Mouse (Mus musculus) testis, adult 2 months (tissue): ENCODE results near the gene Gm853. TPM values are rescaled to one million over a fixed set of nuclear protein-coding genes. Genes with fewer than 3 reads are reported as not detected.
"Not testable (repeated sequence)": the region's sequence is repeated elsewhere in the genome, so short reads cannot be mapped to it uniquely, and the experiment has no call there.

Experiments
- H3K27ac ChIP-seq: fragments of 200-500 bp; 2 replicates; pipeline ENCODE4 v1.5.1; 2012; ENCODE audit warnings: low read depth, low read length; ENCODE audit not compliant: control insufficient read depth, insufficient read depth
- H3K27me3 ChIP-seq: fragments of 200-500 bp; 2 replicates; pipeline ENCODE4 v1.6.1; 2012; ENCODE audit warnings: mild to moderate bottlenecking, low read length, moderate library complexity; ENCODE audit not compliant: control insufficient read depth, insufficient read depth
- H3K36me3 ChIP-seq: fragments of 200-500 bp; 2 replicates; pipeline ENCODE4 v1.6.1; 2012; ENCODE audit warnings: mild to moderate bottlenecking, low read length; ENCODE audit not compliant: control insufficient read depth, insufficient read depth
- H3K4me1 ChIP-seq: fragments of 200-500 bp; 2 replicates; pipeline ENCODE4 v1.6.1; 2012; ENCODE audit warnings: low read length; ENCODE audit not compliant: control insufficient read depth, insufficient read depth
- H3K4me3 ChIP-seq: fragments of 200-500 bp; 2 replicates; pipeline ENCODE4 v1.5.1; 2012; ENCODE audit warnings: low read depth, mild to moderate bottlenecking, low read length, moderate library complexity, mixed read lengths; ENCODE audit not compliant: control insufficient read depth
- CTCF ChIP-seq: fragments of 200-500 bp; IDR thresholded peaks from 2 replicates; pipeline ENCODE4 v1.5.1; 2012; ENCODE audit warnings: low read depth, mild to moderate bottlenecking, inconsistent platforms, low read length, moderate library complexity; ENCODE audit not compliant: control insufficient read depth, insufficient read depth, insufficient replicate concordance
- POLR2A ChIP-seq: fragments of 200-500 bp; IDR thresholded peaks from 2 replicates; pipeline ENCODE4 v1.6.1; 2012; ENCODE audit warnings: low read depth, mild to moderate bottlenecking, inconsistent platforms, low read length, moderate library complexity; ENCODE audit not compliant: control insufficient read depth
- polyA plus RNA-seq: library from polyadenylated mRNA; depleted of rRNA; stranded (reverse); fragments of >200 nt; gene quantifications from 2 replicates; pipeline ENCODE4 v1.2.3, GENCODE M21; 2012

Gm853 gene
- polyA plus RNA-seq, 1 experiment = not detected

DNA sequence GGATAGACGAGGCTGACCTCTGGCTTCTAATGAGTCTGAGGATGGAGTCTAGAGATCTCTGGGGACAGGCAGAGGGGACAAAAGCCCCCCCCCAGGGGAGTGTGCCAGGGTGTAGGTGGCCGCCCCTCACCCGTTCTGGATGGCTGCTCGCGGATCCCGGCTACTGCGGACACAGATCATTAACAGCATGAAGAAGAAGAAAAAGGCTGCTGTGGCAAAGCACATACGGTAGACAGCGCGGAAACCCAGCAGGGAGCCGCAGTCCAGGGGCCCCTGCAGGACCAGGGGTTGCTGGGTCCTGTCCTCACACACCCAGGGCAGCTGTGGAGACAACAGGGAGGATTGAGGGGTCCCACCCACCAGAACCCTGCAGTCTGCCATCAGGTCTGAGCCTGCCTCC lies 41.9 kb upstream of the Gm853 start:
- Histone ChIP-seq H3K27ac (no peak overlapping the region), H3K36me3 (no peaks in the 10 kb centered on the region), H3K4me1 (peaks cover 7% of the 10 kb centered on the region), H3K27me3 (no peaks in the 10 kb centered on the region), H3K4me3 (peak overlapping the region; percentile 38)
- no peak for TF ChIP-seq CTCF
- no peak for TF ChIP-seq POLR2A

DNA sequence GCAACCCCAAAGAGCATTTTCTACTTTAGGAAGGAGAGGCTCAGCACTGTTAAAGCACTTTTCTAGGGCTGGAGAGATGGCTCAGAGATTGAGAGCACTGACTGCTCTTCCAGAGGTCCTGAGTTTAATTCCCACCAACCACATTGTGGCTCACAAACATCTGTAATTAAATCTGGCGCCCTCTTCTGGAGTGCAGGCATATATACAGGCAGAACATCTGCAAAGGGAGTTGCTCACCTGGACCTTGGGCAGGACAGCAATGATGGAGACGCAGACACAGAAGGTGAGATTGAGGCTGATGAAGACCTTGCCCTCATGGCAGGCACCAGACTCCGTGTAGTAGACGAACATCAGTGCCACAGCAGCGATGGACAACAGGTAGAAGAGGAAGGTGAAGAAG lies 38.2 kb upstream of the Gm853 start:
- H3K27ac ChIP-seq = no peak overlapping the region
- TF ChIP-seq POLR2A (no peak), CTCF (peak; percentile 11; the same call in 1 of the 2 replicates)
- H3K4me1 ChIP-seq = peaks cover 7% of the 10 kb centered on the region
- H3K4me3 ChIP-seq = no peak overlapping the region
- H3K27me3 ChIP-seq = no peaks in the 10 kb centered on the region
- H3K36me3 ChIP-seq = no peaks in the 10 kb centered on the region

DNA sequence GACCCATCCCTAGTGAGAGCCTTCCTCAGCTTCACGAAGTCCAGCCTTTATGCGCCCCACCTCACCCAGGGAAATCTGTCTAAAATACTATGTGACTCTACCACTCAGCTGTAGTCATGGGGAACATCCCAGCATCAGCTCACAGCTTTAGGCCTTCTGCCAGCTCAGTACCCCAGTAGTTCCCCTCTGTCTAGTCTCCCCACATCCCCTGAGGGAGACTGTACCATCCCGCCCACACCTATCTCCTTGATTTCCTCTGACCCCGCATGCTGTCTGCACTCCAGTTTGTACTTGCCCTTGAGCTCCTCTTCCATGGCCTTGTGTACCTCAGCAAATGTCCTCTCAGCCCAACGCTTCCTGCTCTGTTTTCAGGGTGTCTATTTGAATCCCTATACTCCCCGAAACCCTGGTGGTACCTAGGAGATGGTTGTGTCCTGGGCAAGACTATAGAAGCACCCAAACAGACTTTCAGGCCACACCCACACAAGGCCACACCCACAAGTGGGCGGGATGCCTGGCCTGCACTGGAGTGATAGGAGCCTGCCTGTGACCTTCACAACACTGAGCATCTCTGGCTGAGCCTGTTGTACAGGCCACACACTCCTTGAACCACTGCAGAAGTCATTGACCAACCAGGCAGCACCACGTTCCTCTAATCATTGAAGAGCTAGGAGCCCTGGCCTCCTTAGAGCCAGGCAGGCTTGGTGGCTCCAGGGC lies 30.4 kb upstream of the Gm853 start:
- Histone ChIP-seq H3K27ac (no peak overlapping the region), H3K4me1 (peaks cover 11% of the 10 kb centered on the region), H3K36me3 (no peaks in the 10 kb centered on the region), H3K27me3 (no peaks in the 10 kb centered on the region), H3K4me3 (no peak overlapping the region)
- TF ChIP-seq POLR2A (0 out of 2 replicates have a peak, but pooled peaks have one; percentile 21), CTCF (no peak)

DNA sequence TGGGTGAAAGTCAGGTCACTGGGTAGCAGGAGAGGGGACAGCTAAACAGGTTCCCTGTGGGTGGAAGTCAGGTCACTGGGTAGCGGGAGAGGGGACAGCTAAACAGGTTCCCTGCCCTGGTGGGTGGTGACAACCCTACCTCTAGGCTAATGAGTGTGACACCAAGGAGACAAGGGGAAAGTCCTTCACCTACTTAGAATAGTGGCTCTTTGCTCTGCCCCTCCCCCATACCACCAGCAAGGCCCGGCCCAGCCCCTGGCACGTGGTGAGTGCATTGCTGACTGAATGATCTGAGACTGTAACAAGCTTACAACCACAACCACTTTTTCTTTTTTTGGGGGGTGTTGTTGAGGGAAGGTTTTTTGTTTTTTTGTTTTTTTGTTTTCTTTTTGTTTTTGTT lies 29.6 kb upstream of the Gm853 start:
- Histone ChIP-seq H3K36me3 (no peaks in the 10 kb centered on the region), H3K27ac (no peak overlapping the region), H3K4me3 (no peak overlapping the region), H3K27me3 (no peaks in the 10 kb centered on the region), H3K4me1 (peaks cover 11% of the 10 kb centered on the region)
- no peak for TF ChIP-seq POLR2A
- TF ChIP-seq CTCF = no peak

DNA sequence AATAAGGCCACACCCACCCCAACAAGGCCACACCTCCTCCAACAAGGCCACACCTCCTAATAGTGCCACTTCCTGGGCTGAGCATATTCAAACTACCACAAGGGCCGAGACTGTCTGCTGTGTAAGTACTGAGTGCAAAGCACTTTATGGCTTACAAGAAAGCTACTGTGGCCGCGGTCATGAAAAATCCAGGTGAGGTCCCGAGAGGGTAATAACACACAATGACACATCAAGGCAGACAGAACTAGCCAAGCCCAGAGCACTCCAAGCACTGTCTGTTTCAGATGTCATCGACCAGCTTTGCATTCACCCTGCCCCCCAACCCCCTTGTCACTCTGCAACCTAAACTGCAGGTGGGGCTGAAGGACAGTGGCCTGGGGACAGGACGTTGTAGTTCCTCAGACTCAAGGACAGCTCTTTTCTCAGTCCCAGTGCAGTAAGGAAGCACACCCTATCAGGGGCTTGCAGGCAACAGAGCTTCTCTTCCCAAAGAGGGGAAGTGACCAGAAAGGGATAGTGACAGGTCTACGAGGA lies 29.0 kb upstream of the Gm853 start:
- peaks cover 11% of the 10 kb centered on the region for H3K4me1 ChIP-seq
- TF ChIP-seq CTCF (no peak), POLR2A (no peak)
- no peak overlapping the region for H3K4me3 ChIP-seq
- H3K27ac ChIP-seq = no peak overlapping the region
- no peaks in the 10 kb centered on the region for H3K36me3 ChIP-seq
- H3K27me3 ChIP-seq = no peaks in the 10 kb centered on the region

DNA sequence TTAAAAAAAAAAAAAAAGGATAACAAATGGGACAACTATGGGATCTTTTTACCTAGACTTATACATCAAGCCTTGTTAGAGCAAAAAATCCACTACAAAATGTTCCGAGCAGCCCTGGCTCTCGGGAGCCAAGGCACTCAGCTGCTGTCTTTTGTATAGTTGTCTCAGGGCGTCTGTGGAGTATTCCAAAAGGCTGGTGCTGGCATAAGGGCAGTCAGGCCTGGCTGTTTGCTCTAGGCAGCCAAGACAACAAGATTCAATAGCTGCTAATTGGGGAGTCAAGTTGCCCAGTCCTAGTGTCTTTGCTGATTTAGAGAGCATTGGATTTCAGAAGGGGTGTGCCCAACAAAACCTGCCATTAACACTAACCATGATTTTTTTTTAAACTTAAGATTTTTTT lies 26.4 kb upstream of the Gm853 start:
- no peaks in the 10 kb centered on the region for H3K27me3 ChIP-seq
- no peak for TF ChIP-seq POLR2A
- no peak for TF ChIP-seq CTCF
- no peaks in the 10 kb centered on the region for H3K36me3 ChIP-seq
- no peak overlapping the region for H3K27ac ChIP-seq
- no peak overlapping the region for H3K4me3 ChIP-seq
- peaks cover 11% of the 10 kb centered on the region for H3K4me1 ChIP-seq

DNA sequence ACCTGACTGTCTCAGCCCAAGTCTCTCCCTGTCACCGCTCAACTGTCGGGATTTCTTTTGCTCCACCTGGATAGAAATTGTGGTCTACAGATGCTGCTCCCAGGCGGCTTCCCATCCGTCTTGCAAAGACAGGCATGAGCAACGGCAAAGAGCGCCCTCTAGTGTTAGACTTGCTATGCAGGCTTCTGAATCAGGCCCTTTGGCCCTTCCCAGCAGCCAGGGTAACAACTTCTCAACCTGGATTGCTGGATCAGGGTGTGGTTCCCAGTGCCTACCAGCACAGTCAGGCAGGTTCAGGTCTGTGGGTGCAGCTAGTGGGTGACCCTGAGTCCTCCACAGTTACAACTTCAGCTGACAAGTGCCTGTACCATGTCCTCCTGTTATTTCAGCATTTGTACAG lies 23.9 kb upstream of the Gm853 start:
- Histone ChIP-seq H3K27me3 (no peaks in the 10 kb centered on the region), H3K4me1 (peaks cover under 1% of the 10 kb centered on the region; the same call in 1 of the 2 replicates), H3K27ac (no peak overlapping the region), H3K4me3 (no peak overlapping the region), H3K36me3 (no peaks in the 10 kb centered on the region)
- no peak for TF ChIP-seq POLR2A
- TF ChIP-seq CTCF = peak; percentile 81

DNA sequence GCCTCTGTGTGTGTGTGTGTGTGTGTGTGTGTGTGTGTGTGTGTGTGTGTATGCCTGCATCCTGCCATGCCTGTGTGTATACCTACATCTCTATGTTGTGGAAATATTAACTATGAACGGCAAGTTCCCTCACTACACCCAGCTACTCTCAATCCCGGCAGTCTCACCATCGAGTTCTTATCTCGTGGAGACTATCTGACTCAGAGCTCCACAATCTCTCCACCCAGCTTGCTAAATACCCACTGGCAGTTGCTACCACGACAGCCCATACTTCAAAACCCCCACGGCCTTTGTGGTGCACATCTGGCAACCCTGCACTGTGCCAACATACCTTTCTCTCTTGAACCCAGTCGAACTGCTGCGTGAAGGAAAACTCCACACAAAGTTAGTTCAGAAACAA lies 22.5 kb upstream of the Gm853 start:
- Histone ChIP-seq H3K27me3 (no peaks in the 10 kb centered on the region), H3K36me3 (no peaks in the 10 kb centered on the region), H3K27ac (no peak overlapping the region), H3K4me3 (no peak overlapping the region), H3K4me1 (no peaks in the 10 kb centered on the region)
- TF ChIP-seq CTCF (no peak), POLR2A (no peak)

DNA sequence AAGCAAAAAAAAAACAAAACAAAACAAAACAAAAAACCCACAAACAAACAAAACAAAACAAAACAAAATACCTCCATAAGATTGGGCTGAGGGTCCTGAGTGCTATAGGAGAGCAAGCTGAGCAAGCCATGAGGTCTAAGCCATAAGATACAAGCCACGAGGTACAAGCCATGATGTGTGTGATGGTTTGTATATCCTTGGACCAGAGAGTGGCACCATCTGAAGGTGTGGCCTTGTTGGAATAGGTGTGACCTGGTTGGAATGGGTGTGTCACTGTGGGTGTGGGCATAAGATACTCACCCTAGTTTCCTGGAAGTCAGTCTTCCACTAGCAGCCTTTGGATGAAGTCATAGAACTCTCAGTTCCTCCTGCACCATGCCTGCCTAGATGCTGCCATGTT lies 21.4 kb upstream of the Gm853 start:
- not testable (repeated sequence) for H3K27ac ChIP-seq, H3K27me3 ChIP-seq, H3K4me3 ChIP-seq, H3K4me1 ChIP-seq, H3K36me3 ChIP-seq
